Mouse (Mus musculus): Measurements from ENCODE around the gene Rgs7bp. TPM values are rescaled to one million over a fixed set of nuclear protein-coding genes. Genes with fewer than 3 reads are reported as not detected.

Rgs7bp gene
- 1 to 10 TPM; 3.1 to 3.2 TPM for total RNA-seq (2021)
- long read RNA-seq, experiment 1, full-length matches to known transcripts = 3 of 4 reads
- long read RNA-seq, experiment 1, partial matches to known transcripts = 0 of 4 reads
- long read RNA-seq, experiment 1, other reads (novel, unspliced or antisense) = 1 of 4 reads
- long read RNA-seq, experiment 2, full-length matches to known transcripts = 7 of 8 reads
- long read RNA-seq, experiment 2, partial matches to known transcripts = 0 of 8 reads
- long read RNA-seq, experiment 2, other reads (novel, unspliced or antisense) = 1 of 8 reads

- DNase-seq (ENCODE audit: low spot score in 2 of 2) = peak; percentile 22 to 29
Measured at GRCm38 (mm10) chr13:105054181-105054940, at the start of gene Rgs7bp. Gene Rgs7bp (minus strand): TSS chr13:105054930.

GRCm38 (mm10) chr13:105104385-105104784 is 49.7 kb upstream of the Rgs7bp start:
- no peak for DNase-seq (ENCODE audit: low spot score in 2 of 2)

GRCm38 (mm10) chr13:105100705-105101104 is 46.0 kb upstream of the Rgs7bp start:
- DNase-seq (ENCODE audit: low spot score in 2 of 2) = no peak

GRCm38 (mm10) chr13:105096316-105096715 is 41.6 kb upstream of the Rgs7bp start:
- no peak for DNase-seq (ENCODE audit: low spot score in 2 of 2)

GRCm38 (mm10) chr13:105089276-105089675 is 34.5 kb upstream of the Rgs7bp start:
- DNase-seq (ENCODE audit: low spot score in 2 of 2) = no peak

- no peak for DNase-seq (ENCODE audit: low spot score in 2 of 2)
Measured at GRCm38 (mm10) chr13:105081862-105082261, 27.1 kb upstream of the Rgs7bp start, which contains the start of gene 4933425L06Rik. Gene 4933425L06Rik (plus strand): TSS chr13:105082122.

- no peak for DNase-seq (ENCODE audit: low spot score in 2 of 2)
Measured at GRCm38 (mm10) chr13:105066890-105067845, 12.4 kb upstream of the Rgs7bp start.

GRCm38 (mm10) chr13:105066119-105066518 is 11.4 kb upstream of the Rgs7bp start:
- DNase-seq (ENCODE audit: low spot score in 2 of 2) = no peak

GRCm38 (mm10) chr13:105055374-105055773 is 644 bp upstream of the Rgs7bp start:
- DNase-seq (ENCODE audit: low spot score in 2 of 2) = no peak

- no peak for DNase-seq (ENCODE audit: low spot score in 2 of 2)
Measured at GRCm38 (mm10) chr13:105054941-105055309, 195 bp upstream of the Rgs7bp start.

- no peak for DNase-seq (ENCODE audit: low spot score in 2 of 2)
Measured at GRCm38 (mm10) chr13:105053618-105054017, 1.1 kb downstream of the Rgs7bp start.

- no peak for DNase-seq (ENCODE audit: low spot score in 2 of 2)
Measured at GRCm38 (mm10) chr13:105051432-105051831, 3.3 kb downstream of the Rgs7bp start.

- DNase-seq (ENCODE audit: low spot score in 2 of 2) = no peak
Measured at GRCm38 (mm10) chr13:105048662-105049061, 6.1 kb downstream of the Rgs7bp start.

GRCm38 (mm10) chr13:105047377-105047776 is 7.4 kb downstream of the Rgs7bp start:
- DNase-seq (ENCODE audit: low spot score in 2 of 2) = no peak

- no peak for DNase-seq (ENCODE audit: low spot score in 2 of 2)
Measured at GRCm38 (mm10) chr13:105043882-105044281, 10.8 kb downstream of the Rgs7bp start.

GRCm38 (mm10) chr13:105038334-105038733 is 16.4 kb downstream of the Rgs7bp start:
- no peak for DNase-seq (ENCODE audit: low spot score in 2 of 2)

GRCm38 (mm10) chr13:105037816-105038215 is 16.9 kb downstream of the Rgs7bp start:
- DNase-seq (ENCODE audit: low spot score in 2 of 2) = no peak

GRCm38 (mm10) chr13:105031882-105032281 is 22.8 kb downstream of the Rgs7bp start:
- DNase-seq (ENCODE audit: low spot score in 2 of 2) = no peak

- DNase-seq (ENCODE audit: low spot score in 2 of 2) = no peak
Measured at GRCm38 (mm10) chr13:105028276-105028675, 26.5 kb downstream of the Rgs7bp start.

- no peak for DNase-seq (ENCODE audit: low spot score in 2 of 2)
Measured at GRCm38 (mm10) chr13:105016577-105016976, 38.2 kb downstream of the Rgs7bp start.

GRCm38 (mm10) chr13:105015710-105016404 is 38.9 kb downstream of the Rgs7bp start:
- DNase-seq (ENCODE audit: low spot score in 2 of 2) = no peak
